Mouse (Mus musculus): ENCODE results near the gene Prph. TPM values are rescaled to one million over a fixed set of nuclear protein-coding genes. Genes with fewer than 3 reads are reported as not detected.
"Not testable (repeated sequence)": the region's sequence is repeated elsewhere in the genome, so short reads cannot be mapped to it uniquely, and the experiment has no call there.

Gene Prph
- total RNA-seq, 2 experiments from 2014 or later = not detected

DNA sequence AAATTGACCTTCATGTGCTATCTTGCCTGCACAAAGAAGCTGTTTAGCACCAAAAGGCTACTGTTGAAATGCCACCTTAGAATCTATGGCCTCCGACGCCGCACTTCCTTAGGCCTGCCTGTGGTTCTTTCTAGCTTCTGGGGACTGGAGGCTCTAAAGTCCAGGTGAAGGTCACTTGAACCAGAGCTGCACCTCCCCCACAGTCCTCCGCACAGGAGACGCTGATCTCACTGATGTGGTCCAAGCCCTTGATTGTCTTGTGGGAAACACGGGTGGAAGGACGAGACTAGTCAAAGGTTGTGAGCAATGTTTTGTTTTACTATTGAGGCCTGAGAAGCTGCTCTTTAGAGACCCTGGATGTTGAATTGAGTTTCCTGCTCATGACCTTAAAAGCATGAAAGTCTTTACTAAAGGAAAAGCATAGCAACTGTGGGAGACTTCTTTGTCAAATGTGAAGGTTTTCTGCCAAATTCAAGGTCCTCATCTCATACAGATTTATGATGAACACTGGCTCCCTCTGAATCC lies 22.2 kb upstream of the Prph start:
- ATAC-seq (replicated peaks; ENCODE audit: poor library complexity, severe bottlenecking) = no peak

GRCm38 (mm10) chr15:99033498-99034270 lies 21.3 kb upstream of the Prph start:
- peak; percentile 10 for ATAC-seq (replicated peaks; ENCODE audit: poor library complexity, severe bottlenecking)

GRCm38 (mm10) chr15:99035431-99035830 lies 19.5 kb upstream of the Prph start:
- ATAC-seq (replicated peaks; ENCODE audit: poor library complexity, severe bottlenecking) = no peak

GRCm38 (mm10) chr15:99036249-99036905 lies 18.6 kb upstream of the Prph start:
- ATAC-seq (replicated peaks; ENCODE audit: poor library complexity, severe bottlenecking) = no peak

- no peak for ATAC-seq (replicated peaks; ENCODE audit: poor library complexity, severe bottlenecking)
Measured at GRCm38 (mm10) chr15:99038025-99038424, 16.9 kb upstream of the Prph start.

DNA sequence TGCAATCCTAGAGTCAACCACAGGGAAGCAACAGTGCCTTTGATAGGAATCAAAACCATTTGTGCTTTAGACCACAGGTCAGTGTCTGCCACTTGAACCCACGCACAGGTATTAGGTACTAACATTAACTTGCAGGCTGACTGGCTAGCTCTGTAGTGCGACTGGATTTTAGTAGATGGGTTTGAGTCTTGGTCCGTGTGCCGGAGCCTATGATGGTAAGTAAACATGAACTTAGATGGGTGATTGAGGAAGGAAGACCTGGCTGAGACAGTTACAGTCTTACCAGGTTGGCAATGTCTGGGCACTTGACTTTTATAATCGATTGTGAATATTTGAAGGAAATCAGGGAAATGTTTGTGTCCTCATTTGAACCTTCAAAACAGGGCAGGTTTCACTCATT lies 16.2 kb upstream of the Prph start:
- no peak for ATAC-seq (replicated peaks; ENCODE audit: poor library complexity, severe bottlenecking)

DNA sequence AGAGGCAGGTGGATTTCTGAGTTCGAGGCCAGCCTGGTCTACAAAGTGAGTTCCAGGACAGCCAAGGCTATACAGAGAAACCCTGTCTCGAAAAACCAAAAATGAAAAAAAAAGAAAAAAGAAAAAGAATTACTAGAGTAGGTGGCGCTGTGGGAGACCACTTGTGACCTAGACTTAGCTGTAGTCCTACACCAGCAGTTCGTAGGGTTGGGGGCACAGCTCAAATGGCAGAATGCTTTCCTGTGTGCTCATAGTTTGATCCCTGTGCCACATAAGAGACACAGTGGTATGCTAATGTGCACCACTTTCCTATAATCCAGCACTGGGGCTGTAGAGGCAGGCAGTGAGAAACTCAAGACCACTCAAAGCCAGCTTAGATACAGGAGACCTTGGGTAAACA lies 15.7 kb upstream of the Prph start:
- no peak for ATAC-seq (replicated peaks; ENCODE audit: poor library complexity, severe bottlenecking)

DNA sequence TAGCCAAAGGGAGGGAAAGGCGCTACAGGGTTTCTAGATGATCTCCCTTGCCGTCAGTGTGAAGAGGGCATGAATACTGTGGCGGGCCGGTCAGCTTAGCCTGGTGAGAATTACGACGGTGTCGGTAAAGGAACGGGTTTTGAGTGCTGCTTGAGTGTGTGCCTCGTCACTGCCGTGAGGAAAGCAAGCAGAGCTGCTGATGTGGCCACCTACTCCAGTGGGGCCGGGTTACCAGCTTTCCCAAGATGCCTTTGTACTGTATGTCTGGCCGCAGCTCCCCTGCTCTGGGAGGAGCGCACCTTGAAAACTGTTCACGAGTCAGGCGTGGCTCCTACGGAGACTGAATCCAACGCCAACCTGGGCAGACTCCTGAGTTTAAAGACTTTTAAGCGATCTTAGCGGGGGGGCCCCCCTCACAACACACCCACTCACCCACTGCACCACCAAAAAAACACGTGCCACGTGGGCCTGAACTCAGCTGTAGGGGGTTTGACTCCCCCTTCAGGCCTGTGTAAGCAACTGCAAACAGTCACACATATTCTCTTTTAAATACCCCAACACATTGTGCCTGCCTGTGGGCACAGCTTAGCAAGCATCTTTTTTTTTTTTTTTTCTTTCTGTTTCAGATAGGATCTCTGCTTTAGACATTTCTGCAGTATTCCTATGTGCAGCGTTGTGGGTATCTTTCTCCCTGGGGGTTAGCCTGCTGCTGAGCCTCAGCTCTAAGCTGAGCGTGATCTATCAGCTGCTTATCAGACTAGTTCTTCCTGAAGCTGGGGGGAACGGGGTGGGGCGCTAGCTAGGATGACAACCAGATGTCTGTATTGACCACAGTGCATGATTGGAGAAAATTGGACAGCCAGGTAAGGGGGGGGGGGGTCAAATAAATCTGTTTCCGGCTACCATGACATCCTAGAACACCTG lies 14.7 kb upstream of the Prph start:
- ATAC-seq (replicated peaks; ENCODE audit: poor library complexity, severe bottlenecking) = peak; percentile 61

DNA sequence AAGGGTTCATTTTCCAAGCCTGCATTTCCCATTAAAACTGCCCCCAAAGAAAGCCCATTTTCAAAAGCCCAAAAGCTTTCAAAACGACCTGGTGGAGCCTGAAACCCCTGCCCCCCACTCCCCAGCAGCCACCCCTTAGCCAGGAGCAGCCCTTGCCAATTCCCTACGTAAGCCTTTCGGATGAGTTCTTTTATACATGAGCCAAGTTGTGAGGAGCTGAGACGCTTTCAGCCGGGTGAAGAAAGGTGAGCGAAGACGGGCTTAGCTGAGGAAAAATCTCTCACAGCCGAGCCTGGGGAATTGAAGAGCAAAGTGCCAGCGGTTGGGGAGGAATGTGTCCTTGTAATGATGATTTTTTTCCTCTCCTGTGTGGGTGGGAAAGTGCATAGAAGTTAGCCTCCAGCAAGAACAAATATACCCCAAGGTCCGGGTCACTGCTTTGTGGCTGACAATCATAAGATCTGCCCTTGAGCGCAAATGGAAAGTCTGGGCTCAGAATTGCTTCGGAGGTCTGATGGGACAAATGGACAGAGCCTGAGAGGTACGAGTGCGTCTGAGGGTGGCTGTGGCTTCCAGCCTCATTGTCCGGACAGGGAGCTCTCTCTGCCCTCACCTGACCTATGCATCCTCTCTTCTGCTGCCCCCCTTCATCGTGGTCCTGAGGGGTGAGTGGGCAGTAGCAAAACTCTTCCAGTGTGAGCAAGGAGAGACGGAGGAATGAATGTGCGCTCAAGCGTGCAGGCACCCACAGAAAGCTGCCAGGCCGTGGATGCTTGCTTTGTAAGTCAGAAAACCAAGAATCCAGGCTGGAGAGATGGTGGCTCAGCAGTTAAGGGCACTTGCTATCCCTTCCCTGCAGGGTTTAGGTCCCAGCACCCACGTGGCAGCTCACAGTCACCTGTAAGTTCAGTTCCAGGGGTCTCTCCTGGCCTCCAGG lies 13.8 kb upstream of the Prph start:
- ATAC-seq (replicated peaks; ENCODE audit: poor library complexity, severe bottlenecking) = no peak

GRCm38 (mm10) chr15:99042334-99042733 lies 12.6 kb upstream of the Prph start:
- ATAC-seq (replicated peaks; ENCODE audit: poor library complexity, severe bottlenecking) = no peak

DNA sequence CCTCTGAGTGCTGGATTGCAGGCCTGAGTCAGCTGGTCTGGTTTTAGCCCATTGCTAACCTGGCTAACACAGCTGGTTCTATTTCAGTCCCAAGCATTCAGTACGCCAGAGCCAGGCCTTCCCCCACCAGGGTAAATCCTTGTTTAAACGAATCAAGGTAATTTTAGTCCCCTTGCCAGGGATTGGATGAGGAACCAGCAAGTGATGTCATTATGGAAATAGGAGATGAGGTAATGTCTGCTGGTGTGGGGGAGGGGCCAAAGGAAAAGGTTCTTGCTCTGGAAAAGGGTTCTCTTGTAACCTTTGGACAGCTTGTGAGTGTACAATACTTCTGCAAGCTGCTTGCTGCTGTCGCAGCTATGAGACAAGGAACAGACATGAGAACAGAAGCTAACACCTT lies 10.1 kb upstream of the Prph start:
- ATAC-seq (replicated peaks; ENCODE audit: poor library complexity, severe bottlenecking) = no peak

- ATAC-seq (replicated peaks; ENCODE audit: poor library complexity, severe bottlenecking) = not testable (repeated sequence)
Measured at GRCm38 (mm10) chr15:99045734-99046133, 9.2 kb upstream of the Prph start.

DNA sequence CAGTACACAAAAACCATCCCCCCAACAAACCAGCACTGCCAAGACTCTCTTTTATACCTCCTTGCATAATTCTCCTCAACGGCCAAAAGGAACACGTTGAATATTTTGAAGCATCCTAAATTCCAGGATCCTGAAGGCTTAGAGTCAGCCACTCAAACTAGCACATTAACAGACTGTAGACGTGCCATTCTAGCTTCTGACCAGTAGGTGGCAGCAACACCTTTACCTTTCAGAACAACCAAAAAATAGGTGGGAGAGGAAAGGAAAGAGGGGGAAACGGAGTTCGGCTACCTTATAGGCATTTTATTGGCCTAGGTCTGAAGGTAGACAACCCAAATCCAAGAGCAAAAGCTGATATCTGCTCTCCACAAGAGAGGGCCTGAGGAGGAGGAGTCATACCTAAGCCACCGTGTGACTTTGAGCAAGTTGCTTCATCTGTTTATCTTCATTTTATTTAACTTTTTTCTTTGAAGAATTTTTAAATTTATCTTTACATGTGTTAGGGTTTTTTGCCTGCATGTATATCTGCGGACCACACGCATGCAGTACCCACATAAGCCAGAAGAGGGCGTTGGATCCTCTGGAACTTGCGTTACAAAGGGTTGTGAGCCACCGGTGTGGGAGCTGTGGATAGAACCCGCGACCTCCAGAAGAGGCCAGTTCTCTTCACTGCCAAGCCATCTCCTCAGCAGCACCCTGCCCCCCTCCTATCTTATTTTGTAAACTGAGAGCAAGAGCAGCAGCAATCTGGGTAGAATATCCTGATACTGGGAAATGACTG lies 5.3 kb upstream of the Prph start:
- ATAC-seq (replicated peaks; ENCODE audit: poor library complexity, severe bottlenecking) = peak; percentile 61

- ATAC-seq (replicated peaks; ENCODE audit: poor library complexity, severe bottlenecking) = no peak
Measured at GRCm38 (mm10) chr15:99053373-99053772, 1.6 kb upstream of the Prph start.

- peak; percentile 66 for ATAC-seq (replicated peaks; ENCODE audit: poor library complexity, severe bottlenecking)
Measured at GRCm38 (mm10) chr15:99055511-99055961, 562 bp downstream of the Prph start.

DNA sequence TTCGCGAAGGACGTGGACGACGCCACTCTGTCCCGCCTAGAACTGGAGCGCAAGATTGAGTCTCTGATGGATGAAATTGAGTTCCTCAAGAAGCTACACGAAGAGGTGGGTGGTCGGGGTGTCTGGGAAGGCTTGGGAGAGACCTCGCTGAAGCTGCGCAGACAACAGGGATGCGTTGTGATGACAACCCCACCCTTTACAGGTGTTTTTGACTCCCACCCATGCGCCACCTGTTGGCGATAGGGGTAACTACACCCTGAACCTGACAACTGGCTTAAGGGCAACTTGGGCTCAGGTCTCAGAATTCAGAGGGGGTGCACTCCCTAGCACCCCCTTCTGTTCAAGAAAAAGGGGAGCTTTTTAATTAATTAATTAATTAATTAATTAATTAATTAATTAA lies 1.4 kb downstream of the Prph start:
- ATAC-seq (replicated peaks; ENCODE audit: poor library complexity, severe bottlenecking) = no peak

GRCm38 (mm10) chr15:99065557-99066165 lies 10.7 kb downstream of the Prph start:
- no peak for ATAC-seq (replicated peaks; ENCODE audit: poor library complexity, severe bottlenecking)

GRCm38 (mm10) chr15:99071988-99072387 lies 17.0 kb downstream of the Prph start:
- no peak for ATAC-seq (replicated peaks; ENCODE audit: poor library complexity, severe bottlenecking)

Data from granulocyte monocyte progenitor cell, adult 5-6 weeks (primary cell).